Mouse (Mus musculus) limb, embryonic 14.5 days (tissue): ENCODE data around the gene Gtf3c5. TPM values are rescaled to one million over a fixed set of nuclear protein-coding genes. Genes with fewer than 3 reads are reported as not detected.

Experiments used
- ATAC-seq: fragments of 200-750 bp; cut with Nextera tagmentation; 2 replicates; pipeline ENCODE4 v1.8.0; 2017; ENCODE audit warnings: low read depth, moderate number of reproducible peaks, moderate TSS enrichment; ENCODE audit not compliant: low FRiP score
- DNase-seq: peaks from one replicate; pipeline ENCODE4 v3.0.0-alpha.2; 2015; ENCODE audit warnings: low spot score
- H3K27ac ChIP-seq: fragments of 300-500 bp; sonication (generic); replicated peaks from 2 replicates; pipeline ENCODE4 v1.5.1; 2014; ENCODE audit warnings: low read depth, mild to moderate bottlenecking, low read length, moderate library complexity, mixed read lengths
- H3K27me3 ChIP-seq: fragments of 300-500 bp; sonication (generic); 2 replicates; pipeline ENCODE4 v1.6.1; 2014; ENCODE audit warnings: low read length, mixed read lengths; ENCODE audit not compliant: control insufficient read depth, insufficient read depth
- H3K36me3 ChIP-seq: fragments of 300-500 bp; sonication (generic); 2 replicates; pipeline ENCODE4 v1.6.1; 2014; ENCODE audit warnings: mild to moderate bottlenecking, low read length, moderate library complexity, mixed read lengths; ENCODE audit not compliant: control insufficient read depth, insufficient read depth
- H3K4me1 ChIP-seq: fragments of 300-500 bp; sonication (generic); 2 replicates; pipeline ENCODE4 v1.6.1; 2014; ENCODE audit warnings: antibody characterized with exemption, low read length, mixed read lengths; ENCODE audit not compliant: control insufficient read depth, insufficient read depth
- H3K4me2 ChIP-seq: fragments of 300-500 bp; sonication (generic); replicated peaks from 2 replicates; pipeline ENCODE4 v1.6.1; 2014; ENCODE audit warnings: low read depth, mild to moderate bottlenecking, low read length, moderate library complexity; ENCODE audit not compliant: severe bottlenecking
- H3K4me3 ChIP-seq: fragments of 300-500 bp; sonication (generic); replicated peaks from 2 replicates; pipeline ENCODE4 v1.5.1; 2014; ENCODE audit warnings: low read length
- H3K9ac ChIP-seq: fragments of 300-500 bp; sonication (generic); 2 replicates; pipeline ENCODE4 v1.6.1; 2014; ENCODE audit warnings: mild to moderate bottlenecking, low read depth, low read length, moderate library complexity; ENCODE audit not compliant: severe bottlenecking
- H3K9me3 ChIP-seq: fragments of 300-500 bp; sonication (generic); 2 replicates; pipeline ENCODE4 v1.6.1; 2016; ENCODE audit warnings: low read length; ENCODE audit not compliant: control insufficient read depth
- POLR2A ChIP-seq: fragments of 200-500 bp; IDR thresholded peaks from 2 replicates; pipeline ENCODE4 v1.8.0; 2012; ENCODE audit warnings: inconsistent platforms, mild to moderate bottlenecking, moderate library complexity, borderline replicate concordance; ENCODE audit not compliant: insufficient read depth, insufficient read length; ENCODE audit errors: extremely low read depth
- WGBS: fragments of 180-500 bp; shearing (Covaris S2); extraction: QIAGEN DNeasy Blood & Tissue Kit; methylation state at CpG from one replicate; pipeline ENCODE4 v1.1.7; 2014; 5-methylcytosine and 5-hydroxymethylcytosine counted together
- polyA plus RNA-seq, 2 experiments: library from polyadenylated mRNA; depleted of rRNA in 1 of 2; stranded (reverse) in 1 of 2; unstranded in 1 of 2; fragments of >200 nt; fragmentation: Nextera tagmentation in 1 of 2; extraction: Ambion mirVana in 1 of 2; gene quantifications; 2 replicates each; pipeline versions ENCODE4 v1.2.1 to v1.2.3; 2012 to 2014

Gene Gtf3c5
- polyA plus RNA-seq (2012; rRNA removed), result 52.4 and 52.6 TPM in 2 replicates
- polyA plus RNA-seq (2014; fragmentation: Nextera tagmentation; extraction: Ambion mirVana), result 29.7 and 31.1 TPM in 2 replicates

- ATAC-seq (no peak), DNase-seq (no peak)
- peak within 1 kb of the TSS; percentile 76 for H3K9ac ChIP-seq
- peak within 1 kb of the TSS; percentile 90 for H3K27ac ChIP-seq
- peaks cover 18% of the 10 kb centered on the region for H3K36me3 ChIP-seq
- peaks cover 7% of the 10 kb centered on the region; the same call in 1 of the 2 replicates for H3K4me1 ChIP-seq
- 73% methylated on average over 9 of the region's 9 CpGs for WGBS
- peak within 1 kb of the TSS; percentile 57 for H3K4me2 ChIP-seq
- no peaks in the 10 kb centered on the region for H3K27me3 ChIP-seq
- H3K9me3 ChIP-seq, result no peaks in the 10 kb centered on the region
- no peak for TF ChIP-seq POLR2A
- H3K4me3 ChIP-seq, result peak within 1 kb of the TSS; percentile 69
Measured at GRCm38 (mm10) chr2:28583651-28584050, at the start of gene Gtf3c5. Gene Gtf3c5, minus strand, starts transcription at chr2:28583751.

GRCm38 (mm10) chr2:28633136-28633535, 49.6 kb upstream of the Gtf3c5 start:
- H3K4me2 ChIP-seq, result no peak overlapping the region
- no peaks in the 10 kb centered on the region for H3K9me3 ChIP-seq
- H3K9ac ChIP-seq, result no peak overlapping the region
- DNase-seq (no peak), ATAC-seq (no peak)
- no peak overlapping the region for H3K27ac ChIP-seq
- H3K27me3 ChIP-seq, result no peaks in the 10 kb centered on the region
- H3K36me3 ChIP-seq, result no peaks in the 10 kb centered on the region
- H3K4me3 ChIP-seq, result no peak overlapping the region
- peaks cover 16% of the 10 kb centered on the region for H3K4me1 ChIP-seq
- WGBS, result 41% methylated on average over 4 of the region's 4 CpGs
- TF ChIP-seq POLR2A, result no peak

- DNase-seq (no peak), ATAC-seq (no peak)
- 61% methylated on average over 1 of the region's 1 CpGs for WGBS
- H3K9ac ChIP-seq, result no peak overlapping the region
- H3K36me3 ChIP-seq, result no peaks in the 10 kb centered on the region
- peaks cover 13% of the 10 kb centered on the region for H3K4me1 ChIP-seq
- no peak overlapping the region for H3K4me3 ChIP-seq
- H3K4me2 ChIP-seq, result no peak overlapping the region
- no peak overlapping the region for H3K27ac ChIP-seq
- TF ChIP-seq POLR2A, result no peak
- no peaks in the 10 kb centered on the region for H3K9me3 ChIP-seq
- no peaks in the 10 kb centered on the region for H3K27me3 ChIP-seq
Measured at GRCm38 (mm10) chr2:28632626-28633025, 49.1 kb upstream of the Gtf3c5 start.

- no peak overlapping the region for H3K27ac ChIP-seq
- no peaks in the 10 kb centered on the region for H3K9me3 ChIP-seq
- no peak overlapping the region for H3K4me3 ChIP-seq
- H3K36me3 ChIP-seq, result no peaks in the 10 kb centered on the region
- no peaks in the 10 kb centered on the region for H3K27me3 ChIP-seq
- no peak overlapping the region for H3K9ac ChIP-seq
- no peak overlapping the region for H3K4me2 ChIP-seq
- ATAC-seq (peak; percentile 82), DNase-seq (peak; percentile 71)
- no peak for TF ChIP-seq POLR2A
- 4% methylated on average over 4 of the region's 4 CpGs for WGBS
- H3K4me1 ChIP-seq, result peaks cover 13% of the 10 kb centered on the region
Measured at GRCm38 (mm10) chr2:28629911-28630381, 46.4 kb upstream of the Gtf3c5 start.

GRCm38 (mm10) chr2:28628053-28628452, 44.5 kb upstream of the Gtf3c5 start:
- Histone ChIP-seq H3K4me2 (no peak overlapping the region), H3K27me3 (no peaks in the 10 kb centered on the region), H3K9me3 (no peaks in the 10 kb centered on the region), H3K4me1 (peaks cover 13% of the 10 kb centered on the region), H3K27ac (no peak overlapping the region), H3K36me3 (no peaks in the 10 kb centered on the region), H3K9ac (no peak overlapping the region), H3K4me3 (no peak overlapping the region)
- 70% methylated on average over 2 of the region's 2 CpGs for WGBS
- DNase-seq, result no peak
- ATAC-seq, result no peak
- no peak for TF ChIP-seq POLR2A

- Histone ChIP-seq H3K9ac (no peak overlapping the region), H3K27me3 (peaks cover 16% of the 10 kb centered on the region; the same call in 1 of the 2 replicates), H3K4me2 (no peak overlapping the region), H3K36me3 (no peaks in the 10 kb centered on the region), H3K4me3 (no peak overlapping the region), H3K9me3 (no peaks in the 10 kb centered on the region), H3K27ac (no peak overlapping the region), H3K4me1 (peaks cover 13% of the 10 kb centered on the region)
- ATAC-seq (no peak), DNase-seq (no peak)
- TF ChIP-seq POLR2A, result no peak
- WGBS, result 83% methylated on average over 3 of the region's 3 CpGs
Measured at GRCm38 (mm10) chr2:28626038-28626437, 42.5 kb upstream of the Gtf3c5 start.
